Comparison of ENCODE assay signal across 8 mouse cellular contexts in the genomic region with DNA sequence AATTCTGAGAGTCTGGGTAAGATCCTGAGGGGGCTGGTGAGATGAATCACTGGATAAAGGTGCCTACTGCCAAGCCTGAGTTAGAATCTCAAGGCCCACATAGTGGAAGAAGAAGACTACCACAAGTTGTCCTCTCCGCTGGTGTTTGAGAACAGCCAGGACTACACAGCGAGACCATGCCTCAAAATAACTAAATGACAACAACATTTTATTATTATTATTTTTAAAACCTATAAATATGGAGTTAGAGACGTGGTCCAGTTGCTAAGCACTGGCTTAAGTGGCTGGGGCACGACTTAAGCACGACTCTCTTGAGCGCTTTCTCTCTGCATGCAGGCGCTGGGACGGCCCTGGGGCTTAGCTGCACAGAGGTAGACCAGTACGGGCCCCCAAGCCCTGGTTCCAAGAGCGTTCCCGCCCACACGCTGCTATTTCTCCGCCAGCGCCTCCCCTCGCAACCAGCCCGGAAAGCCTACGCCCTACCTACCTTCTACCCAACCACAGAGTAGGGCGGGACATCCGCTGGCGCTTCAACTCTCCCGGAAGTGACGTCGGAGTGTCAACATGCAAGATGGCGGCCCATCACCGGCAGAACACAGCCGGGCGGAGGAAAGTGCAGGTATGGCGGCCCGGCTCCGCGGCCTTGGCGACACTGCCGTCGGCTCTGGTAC. TPM values are rescaled to one million over a fixed set of nuclear protein-coding genes. Genes with fewer than 3 reads are reported as not detected.
DNase-seq lines count a peak whose midpoint lies in the region; ATAC-seq and TF ChIP-seq lines count a peak whose summit lies in the region.

A gene (plus strand): TSS at position 540 of the 671 bp plus-strand sequence.

- TF ChIP-seq POLR2A in testis, adult 2 months (IDR thresholded peaks at IDR 0.05; ENCODE audit: control insufficient read depth, low read depth, low read length) = peak; percentile 93

- H3K4me3 ChIP-seq in E14TG2a.4 (replicated peaks; ENCODE audit: low read length) = peak within 1 kb of the TSS; percentile 94
- H3K4me3 ChIP-seq in forebrain, embryonic 12.5 days (replicated peaks) = peak within 1 kb of the TSS; percentile 100
- peak within 1 kb of the TSS; percentile 97 for H3K4me3 ChIP-seq in heart, postnatal 0 days (ENCODE audit: low read depth, low read length)
- H3K4me3 ChIP-seq in liver, embryonic 16.5 days (ENCODE audit: low read depth, low read length) = peak within 1 kb of the TSS; percentile 95
- peak within 1 kb of the TSS; percentile 94 for H3K4me3 ChIP-seq in neural tube, embryonic 13.5 days
- peak within 1 kb of the TSS; percentile 98 for H3K4me3 ChIP-seq in testis, adult 2 months (ENCODE audit: control insufficient read depth, low read depth, low read length)

- no peaks in the 10 kb centered on the region for H3K27me3 ChIP-seq in E14TG2a.4 (ENCODE audit: insufficient read depth, low read length)
- H3K27me3 ChIP-seq in forebrain, embryonic 12.5 days = no peaks in the 10 kb centered on the region
- no peaks in the 10 kb centered on the region for H3K27me3 ChIP-seq in heart, postnatal 0 days (ENCODE audit: control insufficient read depth, insufficient read depth, low read length)
- H3K27me3 ChIP-seq in liver, embryonic 16.5 days (ENCODE audit: control insufficient read depth, insufficient read depth, low read depth, low read length) = no peaks in the 10 kb centered on the region
- H3K27me3 ChIP-seq in neural tube, embryonic 13.5 days = peaks cover 18% of the 10 kb centered on the region
- H3K27me3 ChIP-seq in testis, adult 2 months (ENCODE audit: control insufficient read depth, insufficient read depth, low read length) = no peaks in the 10 kb centered on the region

- peak within 1 kb of the TSS; percentile 87 for H3K27ac ChIP-seq in forebrain, embryonic 12.5 days
- peak within 1 kb of the TSS; percentile 80 for H3K27ac ChIP-seq in heart, postnatal 0 days (ENCODE audit: low read depth)
- H3K27ac ChIP-seq in liver, embryonic 16.5 days (ENCODE audit: low read length) = peak within 1 kb of the TSS; percentile 86
- peak within 1 kb of the TSS; percentile 89 for H3K27ac ChIP-seq in neural tube, embryonic 13.5 days (replicated peaks)
- peak within 1 kb of the TSS; percentile 97 for H3K27ac ChIP-seq in testis, adult 2 months (ENCODE audit: control insufficient read depth, insufficient read depth, low read depth, low read length)

- peaks cover 32% of the 10 kb centered on the region for H3K36me3 ChIP-seq in E14TG2a.4 (ENCODE audit: insufficient read depth, low read length)
- no peaks in the 10 kb centered on the region for H3K36me3 ChIP-seq in forebrain, embryonic 12.5 days (replicated peaks)
- no peaks in the 10 kb centered on the region for H3K36me3 ChIP-seq in heart, postnatal 0 days (replicated peaks; ENCODE audit: control insufficient read depth, insufficient read depth, low read length)
- H3K36me3 ChIP-seq in liver, embryonic 16.5 days (ENCODE audit: control insufficient read depth, insufficient read depth) = no peaks in the 10 kb centered on the region
- no peaks in the 10 kb centered on the region for H3K36me3 ChIP-seq in neural tube, embryonic 13.5 days
- peaks cover 4% of the 10 kb centered on the region; the same call in 1 of the 2 replicates for H3K36me3 ChIP-seq in testis, adult 2 months (ENCODE audit: control insufficient read depth, insufficient read depth, low read length)

- no peak for TF ChIP-seq EP300 in heart, postnatal 0 days (IDR thresholded peaks at IDR 0.05; ENCODE audit: low read depth)

- peaks cover 23% of the 10 kb centered on the region for H3K4me1 ChIP-seq in E14TG2a.4 (replicated peaks; ENCODE audit: low read depth, low read length)
- H3K4me1 ChIP-seq in forebrain, embryonic 12.5 days = peaks cover 23% of the 10 kb centered on the region
- peaks cover 12% of the 10 kb centered on the region; the same call in 1 of the 2 replicates for H3K4me1 ChIP-seq in heart, postnatal 0 days (ENCODE audit: control insufficient read depth, insufficient read depth)
- H3K4me1 ChIP-seq in liver, embryonic 16.5 days (ENCODE audit: control insufficient read depth, low read depth, low read length) = peaks cover 22% of the 10 kb centered on the region
- H3K4me1 ChIP-seq in neural tube, embryonic 13.5 days (replicated peaks) = peaks cover 23% of the 10 kb centered on the region
- H3K4me1 ChIP-seq in testis, adult 2 months (ENCODE audit: control insufficient read depth, insufficient read depth, low read length) = peaks cover 8% of the 10 kb centered on the region; the same call in 1 of the 2 replicates

- peak within 1 kb of the TSS; percentile 94 for H3K4me2 ChIP-seq in forebrain, embryonic 12.5 days
- peak within 1 kb of the TSS; percentile 84 for H3K4me2 ChIP-seq in heart, postnatal 0 days (ENCODE audit: low read depth, low read length)
- H3K4me2 ChIP-seq in liver, embryonic 16.5 days (ENCODE audit: low read depth, low read length) = peak within 1 kb of the TSS; percentile 94
- peak within 1 kb of the TSS; percentile 92 for H3K4me2 ChIP-seq in neural tube, embryonic 13.5 days

- DNase-seq in c-Kit-positive CD71-positive TER-119-positive erythroid progenitor cells, embryonic 14.5 days (ENCODE audit: low spot score) = peak; percentile 98
- peak; percentile 100 for DNase-seq in heart, postnatal 0 days (ENCODE audit: low spot score)
- DNase-seq in kidney, postnatal 4 days = peak; percentile 97 to 99

- H3K9me3 ChIP-seq in E14TG2a.4 (ENCODE audit: low read length) = no peaks in the 10 kb centered on the region
- H3K9me3 ChIP-seq in forebrain, embryonic 12.5 days = no peaks in the 10 kb centered on the region
- no peaks in the 10 kb centered on the region for H3K9me3 ChIP-seq in heart, postnatal 0 days (replicated peaks; ENCODE audit: control insufficient read depth, low read length)
- H3K9me3 ChIP-seq in liver, embryonic 16.5 days (replicated peaks; ENCODE audit: control insufficient read depth, low read length) = no peaks in the 10 kb centered on the region; the same call in 1 of the 2 replicates
- no peaks in the 10 kb centered on the region for H3K9me3 ChIP-seq in neural tube, embryonic 13.5 days

- H3K9ac ChIP-seq in forebrain, embryonic 12.5 days = peak within 1 kb of the TSS; percentile 92
- H3K9ac ChIP-seq in heart, postnatal 0 days (replicated peaks; ENCODE audit: low read depth, low read length) = peak within 1 kb of the TSS; percentile 88
- H3K9ac ChIP-seq in liver, embryonic 16.5 days (ENCODE audit: low read depth, low read length) = peak within 1 kb of the TSS; percentile 86
- peak within 1 kb of the TSS; percentile 92 for H3K9ac ChIP-seq in neural tube, embryonic 13.5 days

- peak; percentile 99 for ATAC-seq in forebrain, embryonic 12.5 days (ENCODE audit: low FRiP score)
- peak; percentile 100 for ATAC-seq in heart, postnatal 0 days (ENCODE audit: insufficient read depth, low read depth)
- peak; percentile 99 for ATAC-seq in liver, embryonic 16.5 days (ENCODE audit: low read depth)
- peak; percentile 99 for ATAC-seq in neural tube, embryonic 13.5 days (ENCODE audit: low read depth)

- no peak for TF ChIP-seq CTCF in E14TG2a.4 (conservative IDR thresholded peaks at IDR 0.05; ENCODE audit: low read length)
- no peak for TF ChIP-seq CTCF in heart, postnatal 0 days (IDR thresholded peaks at IDR 0.05; ENCODE audit: low read depth)
- no peak for TF ChIP-seq CTCF in testis, adult 2 months (IDR thresholded peaks at IDR 0.05; ENCODE audit: control insufficient read depth, insufficient read depth, insufficient replicate concordance, low read depth, low read length)

- WGBS in forebrain, embryonic 12.5 days = 3% methylated on average over 34 of the region's 34 CpGs
- 3% methylated on average over 34 of the region's 34 CpGs for WGBS in heart, postnatal 0 days
- WGBS in liver, embryonic 16.5 days (ENCODE audit: insufficient replicate concordance) = 2% methylated on average over 34 of the region's 34 CpGs
- WGBS in neural tube, embryonic 13.5 days = 5% methylated on average over 34 of the region's 34 CpGs

RNA-seq across cellular contexts. Expression of the gene that starts here (rescaled TPM):
- 77.1 and 87.1 TPM in 2 replicates for polyA plus RNA-seq in forebrain, embryonic 12.5 days (2016; fragmentation: Nextera tagmentation; extraction: Ambion mirVana)
- 19.0 and 25.3 TPM in 2 replicates for total RNA-seq in heart, postnatal 0 days (2014; rRNA removed; ENCODE audit: low replicate concordance)
- 19.4 and 19.9 TPM in 2 replicates for polyA plus RNA-seq in heart, postnatal 0 days (2015; fragmentation: Nextera tagmentation; extraction: Ambion mirVana)
- polyA plus RNA-seq in liver, embryonic 16.5 days (2015; fragmentation: Nextera tagmentation; extraction: Ambion mirVana) = 19.4 and 21.1 TPM in 2 replicates
- polyA plus RNA-seq in neural tube, embryonic 13.5 days (2015; fragmentation: Nextera tagmentation; extraction: Ambion mirVana) = 56.6 and 63.6 TPM in 2 replicates
- 346 and 472 TPM in 2 replicates for polyA plus RNA-seq in testis, adult 2 months (2012; rRNA removed)

Comparison
In these comparisons a context has a peak if more than half of its experiments do, and no peak if none do; other contexts are left out.
1. Peak in every context shown above with its lines: DNase-seq, ATAC-seq, H3K4me3 ChIP-seq and H3K27ac ChIP-seq.